Mouse (Mus musculus) cortical plate, adult 2 months (tissue): ENCODE results near the gene Ppp1r27. TPM values are rescaled to one million over a fixed set of nuclear protein-coding genes. Genes with fewer than 3 reads are reported as not detected.

Experiments used
- H3K27ac ChIP-seq: fragments of 200-500 bp; 2 replicates; pipeline ENCODE4 v1.5.1; 2012; ENCODE audit warnings: low read length, control low read depth, inconsistent platforms; ENCODE audit not compliant: insufficient read depth
- H3K4me1 ChIP-seq: fragments of 200-500 bp; 2 replicates; pipeline ENCODE4 v1.6.1; 2011; ENCODE audit warnings: low read length; ENCODE audit not compliant: control insufficient read depth, insufficient read depth
- H3K4me3 ChIP-seq: fragments of 200-500 bp; 2 replicates; pipeline ENCODE4 v1.5.1; 2011; ENCODE audit warnings: mild to moderate bottlenecking, low read length, control low read depth; ENCODE audit not compliant: insufficient read depth
- CTCF ChIP-seq: fragments of 200-500 bp; IDR thresholded peaks from 2 replicates; pipeline ENCODE4 v1.5.1; 2011; ENCODE audit warnings: mild to moderate bottlenecking, control low read depth, low read length; ENCODE audit not compliant: insufficient read depth; ENCODE audit errors: extremely low read depth
- POLR2A ChIP-seq: fragments of 200-500 bp; IDR thresholded peaks from 2 replicates; pipeline ENCODE4 v1.6.1; 2011; ENCODE audit warnings: mild to moderate bottlenecking, low read length, control low read depth; ENCODE audit not compliant: insufficient read depth; ENCODE audit errors: extremely low read depth
- polyA plus RNA-seq: library from polyadenylated mRNA; depleted of rRNA; stranded (reverse); fragments of >200 nt; gene quantifications from 2 replicates; pipeline ENCODE4 v1.2.3, GENCODE M21; 2012

Ppp1r27 gene
- polyA plus RNA-seq, 1 experiment, result not detected

DNA sequence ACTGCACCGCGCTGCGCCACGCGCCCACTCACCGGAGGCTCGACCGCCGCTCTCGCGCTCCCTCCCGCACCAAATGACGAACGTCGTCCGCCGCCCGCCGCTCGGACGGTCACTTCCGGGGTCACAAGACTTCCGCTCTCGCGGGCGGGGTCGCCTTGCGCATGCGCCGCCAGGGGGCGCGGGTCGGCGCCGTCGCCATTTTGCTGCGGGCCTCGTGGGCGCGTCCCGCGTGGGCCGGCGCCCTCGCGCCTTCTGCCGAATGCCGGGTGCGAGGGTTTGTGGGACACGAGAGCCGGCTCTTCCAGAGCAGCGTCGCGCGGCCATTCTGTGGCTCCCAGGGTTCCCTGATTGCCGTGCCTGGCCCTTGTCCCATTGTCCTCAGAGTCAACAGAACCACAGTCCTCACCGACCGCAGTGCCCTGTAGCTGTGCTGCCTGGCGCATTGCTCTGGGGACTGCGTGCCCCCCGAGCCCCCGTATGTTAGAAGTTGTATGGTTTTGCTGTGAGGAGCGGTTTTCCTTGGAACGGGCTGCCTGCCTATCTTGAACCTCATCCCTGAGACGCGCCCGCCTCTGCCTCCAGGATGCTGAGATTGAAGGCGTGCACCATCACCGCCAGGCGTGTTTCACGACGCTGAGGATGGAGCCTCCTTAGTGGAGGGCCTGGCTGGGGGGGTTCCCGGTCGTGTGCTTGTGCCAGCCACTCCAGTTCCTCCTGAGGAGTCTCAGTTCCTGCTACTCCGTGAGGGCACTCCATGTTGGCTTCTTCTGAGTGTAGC, 30.7 kb upstream of the Ppp1r27 start, which contains the start of gene Arhgdia:
TSS of gene Arhgdia (minus strand) at position 135 of the 778 bp plus-strand sequence.
- peak; percentile 82 for TF ChIP-seq POLR2A
- no peak for TF ChIP-seq CTCF
- peak within 1 kb of the TSS; percentile 88 for H3K27ac ChIP-seq
- H3K4me3 ChIP-seq, result peak within 1 kb of the TSS; percentile 81
- peaks cover 2% of the 10 kb centered on the region; the same call in 1 of the 2 replicates for H3K4me1 ChIP-seq

DNA sequence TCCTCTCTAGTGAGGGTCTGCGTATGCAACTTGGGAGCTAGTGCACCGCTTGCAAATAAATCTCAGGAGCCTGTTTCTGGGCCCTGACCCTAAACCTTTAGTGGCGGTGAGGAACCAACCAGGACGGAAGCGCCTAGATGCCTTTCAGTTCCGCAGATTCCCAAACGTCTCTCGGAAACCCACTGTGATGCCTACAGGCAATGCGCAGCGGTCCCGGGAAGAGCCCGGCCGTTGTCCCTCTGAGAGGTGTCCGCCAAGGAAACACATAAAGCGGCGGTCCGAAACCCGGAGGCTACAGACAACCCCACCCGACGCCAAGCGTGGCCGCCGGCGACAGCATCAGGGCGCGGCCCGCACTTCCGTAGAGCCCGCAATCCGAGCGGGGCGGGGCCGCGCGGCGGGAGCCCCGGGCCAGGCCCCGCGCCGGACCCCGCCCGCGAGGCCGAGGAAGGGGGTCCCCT, 30.0 kb upstream of the Ppp1r27 start:
- Histone ChIP-seq H3K27ac (peak overlapping the region; percentile 88), H3K4me1 (peaks cover 2% of the 10 kb centered on the region; the same call in 1 of the 2 replicates), H3K4me3 (peak overlapping the region; percentile 81)
- TF ChIP-seq CTCF, result no peak
- no peak for TF ChIP-seq POLR2A

DNA sequence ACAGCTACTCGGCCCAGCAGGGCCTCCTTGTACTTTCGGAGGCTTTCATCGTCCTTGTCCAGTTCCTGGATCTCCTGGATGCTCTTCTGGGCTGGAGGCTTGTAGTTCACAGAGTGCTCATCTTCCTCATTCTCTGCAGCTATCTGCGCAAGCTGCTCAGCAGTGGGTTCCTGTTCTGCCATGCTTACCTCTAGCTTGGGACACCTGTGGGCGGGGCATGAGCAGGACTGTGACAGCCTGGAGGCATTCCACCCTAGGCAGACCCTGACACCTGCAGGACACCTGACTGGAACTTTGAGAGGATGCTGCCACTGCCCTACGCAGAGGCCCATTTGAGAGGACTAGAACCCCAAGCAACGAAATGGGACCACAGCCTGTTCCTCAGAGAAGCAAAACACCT, 29.3 kb upstream of the Ppp1r27 start:
- H3K4me1 ChIP-seq, result peaks cover 2% of the 10 kb centered on the region; the same call in 1 of the 2 replicates
- 0 out of 2 replicates have a peak overlapping the region, but pooled peaks have one; percentile 88 for H3K27ac ChIP-seq
- H3K4me3 ChIP-seq, result peak overlapping the region; percentile 81
- no peak for TF ChIP-seq POLR2A
- no peak for TF ChIP-seq CTCF

DNA sequence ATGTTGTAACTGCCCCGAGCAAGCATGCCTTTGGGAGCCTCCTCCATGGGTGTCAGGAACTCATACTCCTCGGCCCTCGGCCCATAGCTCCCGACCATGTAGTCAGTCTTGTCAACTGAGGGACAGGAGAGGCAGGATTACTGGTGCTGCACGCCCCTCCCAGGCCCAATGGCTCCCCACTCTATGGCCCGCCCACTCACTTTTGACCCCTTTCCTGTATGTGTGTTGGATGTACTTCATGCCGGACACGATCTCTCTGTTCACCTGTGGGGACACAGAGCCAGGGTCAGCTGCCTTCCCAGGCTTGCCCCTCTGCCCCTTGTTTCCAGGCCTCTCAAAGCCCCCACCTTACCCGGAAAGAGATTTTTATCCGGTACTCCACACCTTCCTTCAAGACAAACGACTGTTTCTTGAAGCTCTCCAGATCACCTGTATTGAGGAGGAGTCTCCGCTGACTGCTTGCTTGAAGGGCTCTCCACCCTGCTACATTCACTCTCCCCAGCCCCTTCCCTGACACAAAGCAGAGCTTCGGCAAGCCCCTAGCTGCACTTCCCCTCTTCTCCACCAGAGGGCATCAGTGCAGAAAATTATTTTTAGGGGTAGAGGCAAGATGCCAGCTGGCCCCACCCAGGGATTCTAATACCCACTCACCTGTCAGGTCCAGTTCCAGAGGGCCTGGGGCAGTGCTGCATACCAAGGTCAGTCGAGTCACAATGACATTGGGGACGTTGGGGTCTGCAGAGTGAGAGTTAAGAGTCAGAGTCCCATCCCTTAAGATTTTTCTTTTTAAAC, 28.6 kb upstream of the Ppp1r27 start:
- no peak overlapping the region for H3K27ac ChIP-seq
- H3K4me3 ChIP-seq, result peak overlapping the region; percentile 81
- TF ChIP-seq POLR2A (no peak), CTCF (peak; percentile 76)
- peaks cover 2% of the 10 kb centered on the region; the same call in 1 of the 2 replicates for H3K4me1 ChIP-seq

DNA sequence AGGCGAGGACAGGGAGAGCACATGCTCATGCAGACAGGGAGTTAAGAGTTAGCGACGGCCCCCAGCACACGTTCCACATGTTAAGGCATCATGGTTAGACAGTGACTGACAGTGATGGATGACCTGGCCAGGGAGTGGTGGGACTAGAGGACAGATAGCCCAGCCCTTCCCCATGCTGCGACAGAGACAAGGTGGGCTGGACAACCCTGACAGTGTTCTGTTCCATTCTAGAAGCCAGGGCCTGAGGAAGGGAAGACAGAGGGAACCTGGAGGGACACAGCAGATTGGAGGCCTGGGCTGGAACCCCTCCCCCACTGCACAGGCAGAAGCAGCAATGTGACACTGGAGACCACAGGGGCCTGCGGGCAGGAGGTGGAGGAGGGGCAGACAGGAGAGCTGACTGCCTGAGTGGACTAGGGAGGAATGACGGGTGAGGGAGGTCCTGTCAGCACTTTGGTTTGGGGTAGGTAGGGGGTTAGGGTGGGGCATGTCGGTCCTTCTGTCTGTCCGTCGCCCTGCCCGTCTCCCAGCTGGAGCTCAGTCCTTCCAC, 27.8 kb upstream of the Ppp1r27 start:
- TF ChIP-seq POLR2A (0 out of 2 replicates have a peak, but pooled peaks have one; percentile 7), CTCF (no peak)
- Histone ChIP-seq H3K27ac (no peak overlapping the region), H3K4me1 (peaks cover 3% of the 10 kb centered on the region; the same call in 1 of the 2 replicates), H3K4me3 (no peak overlapping the region; the same call in 1 of the 2 replicates)

DNA sequence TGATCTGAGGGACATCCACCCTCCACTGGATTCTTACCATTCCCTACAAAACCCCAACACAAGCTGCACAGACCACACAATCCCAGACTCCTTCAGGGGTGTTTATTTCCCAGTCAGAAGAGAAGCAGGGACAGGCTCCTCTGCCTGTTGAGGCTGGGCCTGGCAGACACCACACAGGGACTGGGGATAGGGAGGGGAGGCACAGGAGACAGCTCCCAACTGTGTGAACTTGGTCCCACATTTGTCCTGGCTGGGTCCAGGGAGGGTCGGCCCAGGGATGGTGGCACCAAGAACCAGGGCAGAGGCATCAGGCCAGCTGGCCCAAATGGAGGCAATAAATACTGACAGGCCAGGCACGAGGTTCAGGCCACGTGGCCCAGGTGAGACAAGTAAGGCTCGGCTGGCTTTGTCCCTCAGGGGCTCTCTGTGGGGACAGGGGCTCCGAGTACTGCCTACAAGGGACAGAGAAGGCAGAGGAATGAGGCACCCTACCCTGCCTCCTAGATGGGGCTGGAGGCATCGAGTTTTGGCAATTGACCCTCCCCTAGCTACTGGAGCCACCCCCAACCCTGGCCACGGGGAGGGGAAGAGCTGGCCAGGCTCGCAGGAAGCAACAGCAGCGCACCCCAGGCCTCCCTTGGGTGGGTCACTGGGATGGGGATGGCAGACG, 27.2 kb upstream of the Ppp1r27 start:
- Histone ChIP-seq H3K4me3 (no peak overlapping the region), H3K27ac (no peak overlapping the region), H3K4me1 (peaks cover 3% of the 10 kb centered on the region; the same call in 1 of the 2 replicates)
- TF ChIP-seq POLR2A, result no peak

DNA sequence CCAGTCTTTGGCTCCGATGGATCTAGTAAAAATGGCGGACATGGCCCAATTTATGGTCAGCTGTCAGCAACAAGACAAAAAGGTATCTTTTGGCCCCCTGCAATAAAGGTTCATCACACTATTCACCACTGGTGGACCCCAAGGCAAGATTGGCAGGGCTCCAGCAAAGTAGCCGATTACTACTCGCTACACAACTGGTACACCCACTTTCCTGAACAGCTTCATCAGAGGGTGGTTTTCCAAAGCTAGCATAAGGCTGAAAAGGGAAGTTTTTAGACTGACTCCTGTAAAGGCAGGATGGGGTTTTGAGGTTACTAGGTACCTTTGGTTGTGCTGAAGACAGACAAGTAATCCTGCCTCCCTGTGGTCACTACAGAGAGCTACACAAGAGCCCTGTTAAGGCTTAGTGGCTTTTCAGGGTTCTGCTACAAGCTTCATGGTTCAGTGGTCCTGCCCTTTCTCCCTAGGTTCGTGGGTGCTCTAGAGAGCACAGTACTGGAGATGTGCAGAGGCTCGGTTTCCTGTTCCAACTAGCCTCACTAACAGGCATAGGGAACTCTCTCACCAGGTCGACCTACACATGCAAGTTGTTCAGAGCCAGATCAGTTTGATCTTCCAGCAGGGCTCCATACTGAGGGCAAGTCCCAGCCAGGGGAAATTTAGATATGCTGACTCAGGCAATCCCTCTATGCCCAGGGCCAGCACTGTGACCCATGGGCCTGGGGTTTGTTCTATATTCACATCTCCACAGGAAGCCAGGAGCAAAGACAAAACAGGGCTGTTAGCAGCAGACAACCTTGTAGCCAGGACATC, 26.5 kb upstream of the Ppp1r27 start:
- TF ChIP-seq POLR2A, result no peak
- TF ChIP-seq CTCF, result peak; percentile 28; the same call in 1 of the 2 replicates
- Histone ChIP-seq H3K27ac (no peak overlapping the region), H3K4me3 (no peak overlapping the region), H3K4me1 (peaks cover 3% of the 10 kb centered on the region; the same call in 1 of the 2 replicates)

DNA sequence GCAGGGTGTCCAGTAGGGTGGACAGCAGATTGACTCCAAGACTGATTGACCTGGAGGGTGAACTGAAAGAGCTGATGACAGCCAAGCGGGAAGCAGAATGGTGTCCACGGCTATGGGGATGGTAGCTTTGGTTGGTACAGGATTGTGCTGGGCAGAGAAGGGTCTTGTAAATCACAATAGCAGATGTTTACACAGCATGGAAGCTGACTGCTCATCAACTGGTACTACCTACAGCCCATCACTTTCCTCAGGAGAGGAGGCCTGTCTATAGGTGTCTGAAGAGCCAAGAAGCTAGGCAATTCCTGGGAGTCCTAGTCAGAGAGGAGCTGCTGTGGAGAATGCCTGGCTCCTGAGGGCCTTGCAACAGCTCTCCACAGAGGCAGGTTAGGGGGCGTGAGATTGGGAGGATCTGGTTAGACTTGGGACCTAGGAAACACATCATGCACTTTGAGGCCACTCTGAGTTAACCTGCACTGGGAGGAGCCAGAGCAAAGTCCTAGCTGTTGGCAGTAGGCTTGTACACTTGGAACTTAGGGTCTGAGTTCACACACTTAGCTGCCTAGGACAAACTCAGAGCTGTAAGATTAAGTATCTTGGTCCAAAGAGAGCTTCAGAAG, 25.5 kb upstream of the Ppp1r27 start:
- Histone ChIP-seq H3K27ac (no peak overlapping the region), H3K4me1 (peaks cover 5% of the 10 kb centered on the region; the same call in 1 of the 2 replicates), H3K4me3 (no peak overlapping the region)
- TF ChIP-seq CTCF (no peak), POLR2A (no peak)
